Mouse (Mus musculus) frontal cortex, adult 2 months (tissue): ENCODE measurements around the gene Fxyd4. TPM values are rescaled to one million over a fixed set of nuclear protein-coding genes. Genes with fewer than 3 reads are reported as not detected.

ENCODE experiments used
- DNase-seq, 2 experiments: peaks; one replicate each; pipeline ENCODE4 v3.0.0; 2022; ENCODE audit warnings: low spot score in 1 of 2; ENCODE audit errors: extremely low spot score in 1 of 2
- polyA plus RNA-seq: library from polyadenylated mRNA; depleted of rRNA; stranded (reverse); fragments of >200 nt; gene quantifications from 2 replicates; pipeline ENCODE4 v1.2.3, GENCODE M21; 2012; rRNA removed

Fxyd4 gene
- polyA plus RNA-seq = 0.08 TPM in 1 of 2 replicates, not detected in the other

DNA sequence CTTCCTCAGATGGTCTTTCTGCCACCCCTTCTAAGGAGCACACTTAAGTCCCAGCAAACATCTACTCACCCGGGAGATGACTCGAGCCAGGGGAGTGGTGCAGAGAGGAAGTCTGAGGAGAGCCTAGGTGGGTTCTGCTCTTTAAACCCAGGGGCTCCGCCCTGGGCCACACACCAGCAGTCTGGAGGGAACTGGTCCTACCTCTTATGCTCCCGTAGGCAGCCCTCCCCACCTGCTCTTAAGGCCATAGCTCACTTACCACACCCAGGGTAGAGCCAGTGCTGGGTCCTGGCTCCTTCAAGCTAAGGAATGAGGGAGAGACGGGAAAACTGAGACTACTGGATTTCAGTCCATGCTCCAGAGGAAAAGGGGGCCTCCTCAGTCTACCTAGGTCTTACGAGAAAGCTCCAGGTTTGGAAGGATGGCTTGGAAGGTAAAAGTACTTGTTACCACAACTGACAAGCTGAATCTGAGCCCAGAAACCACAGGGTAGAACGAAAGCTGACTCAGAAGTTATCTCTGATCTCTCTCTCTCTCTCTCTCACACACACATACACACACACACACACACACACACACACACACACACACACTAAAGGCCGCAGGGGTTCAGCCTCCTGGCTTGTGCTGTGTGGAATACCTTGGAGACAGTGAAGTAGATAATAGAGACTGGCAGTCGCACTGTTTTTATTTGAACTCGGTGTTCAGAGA lies at the start of gene Fxyd4:
Fxyd4 (minus strand) TSS at position 471 of the 711 bp plus-strand sequence.
- no peak for DNase-seq

DNA sequence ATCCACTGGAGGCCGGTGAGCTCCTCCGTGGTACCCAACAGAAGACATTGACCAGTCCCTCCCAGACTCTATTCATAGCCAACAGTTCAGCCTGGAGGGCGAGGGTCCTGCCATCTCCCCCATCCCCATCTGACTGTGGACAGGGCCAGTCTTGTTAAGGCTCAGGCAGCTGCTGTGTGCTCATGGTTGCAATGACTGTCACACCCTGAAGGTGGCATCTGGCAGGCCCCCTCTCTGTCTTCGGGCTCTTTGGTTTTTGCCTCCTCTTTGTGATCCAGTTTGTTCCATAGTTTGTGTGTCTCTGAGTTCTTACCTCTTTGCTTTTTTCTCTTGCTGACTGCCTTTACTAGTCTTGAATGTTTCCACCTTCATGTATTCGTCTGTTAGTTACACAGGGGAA lies 49.7 kb upstream of the Fxyd4 start:
- no peak for DNase-seq

- no peak for DNase-seq
Measured at GRCm38 (mm10) chr6:117966729-117967128, 29.2 kb upstream of the Fxyd4 start.

DNA sequence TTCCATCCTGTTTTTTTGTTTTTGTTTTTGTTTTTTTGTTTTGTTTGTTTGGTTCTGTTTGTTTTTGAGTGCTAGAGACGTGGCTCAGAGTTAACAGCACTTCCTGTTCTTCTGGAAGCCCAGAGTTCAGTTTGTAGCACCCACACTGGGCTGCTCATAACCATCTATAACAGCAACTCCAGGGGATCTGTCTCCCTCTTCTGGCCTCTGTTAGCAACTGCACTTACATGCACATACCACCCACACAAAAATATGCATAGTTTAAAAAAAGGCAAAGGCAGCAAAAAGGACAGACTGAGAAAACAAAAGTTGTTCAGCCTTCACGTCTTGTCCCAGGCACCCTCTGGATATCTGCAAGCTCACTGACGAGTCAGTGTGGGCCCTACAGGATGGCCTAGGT lies 25.7 kb upstream of the Fxyd4 start:
- DNase-seq = no peak

DNA sequence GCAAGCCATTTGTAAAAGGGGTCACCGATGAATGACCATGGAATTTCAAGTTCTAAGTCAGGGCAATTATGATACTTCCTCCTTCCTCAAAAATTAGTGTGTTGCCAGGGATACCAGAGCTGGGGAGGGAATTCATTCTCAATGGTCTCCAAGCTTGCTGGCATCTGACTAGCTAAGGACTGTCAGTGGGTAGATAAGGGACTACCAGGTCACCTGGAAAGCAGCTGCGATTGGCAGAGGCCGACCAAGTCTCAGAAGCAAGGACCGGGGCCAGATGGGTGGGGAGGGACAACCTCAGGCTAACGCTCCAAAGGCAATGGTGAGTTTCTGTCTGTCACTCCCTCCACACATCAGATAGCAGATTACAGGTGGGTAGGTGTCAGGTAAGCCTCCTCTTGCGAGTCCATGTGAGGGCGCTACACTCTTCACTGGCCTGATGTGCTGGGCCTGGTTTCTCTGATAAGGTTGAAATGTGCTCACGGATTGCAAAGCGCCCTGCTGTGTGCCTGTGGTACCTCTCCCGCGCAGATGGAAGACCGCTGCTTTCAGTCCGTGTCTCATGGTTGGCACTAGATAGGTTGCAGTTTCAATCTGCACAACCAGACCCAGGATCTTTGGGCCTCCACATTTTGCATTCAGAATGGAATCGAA lies 19.5 kb upstream of the Fxyd4 start:
- DNase-seq = peak in 1 of 2 experiments; percentile 17

DNA sequence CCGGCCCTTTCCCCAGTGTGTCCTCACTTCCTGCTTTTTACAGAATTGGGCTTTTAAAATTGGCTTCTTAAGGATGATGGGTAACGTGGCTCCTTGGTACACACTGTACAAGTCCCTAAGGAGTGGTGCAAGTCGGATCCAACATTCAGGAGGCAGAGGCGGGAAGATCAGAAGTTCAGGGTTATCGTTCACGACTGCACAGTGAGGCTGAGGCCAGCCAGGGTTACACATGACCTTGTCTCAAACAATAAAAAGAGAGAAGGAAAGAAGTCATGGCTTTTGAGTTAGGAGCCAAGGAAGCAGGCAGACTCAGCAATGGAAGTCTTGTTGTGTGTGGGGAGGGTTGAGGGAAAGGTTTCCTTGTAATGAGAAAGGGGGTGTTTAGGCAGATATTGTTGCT lies 18.7 kb upstream of the Fxyd4 start:
- DNase-seq = no peak

- no peak for DNase-seq
Measured at GRCm38 (mm10) chr6:117952330-117952729, 14.8 kb upstream of the Fxyd4 start.

- DNase-seq = no peak
Measured at GRCm38 (mm10) chr6:117943899-117944298, 6.4 kb upstream of the Fxyd4 start.

DNA sequence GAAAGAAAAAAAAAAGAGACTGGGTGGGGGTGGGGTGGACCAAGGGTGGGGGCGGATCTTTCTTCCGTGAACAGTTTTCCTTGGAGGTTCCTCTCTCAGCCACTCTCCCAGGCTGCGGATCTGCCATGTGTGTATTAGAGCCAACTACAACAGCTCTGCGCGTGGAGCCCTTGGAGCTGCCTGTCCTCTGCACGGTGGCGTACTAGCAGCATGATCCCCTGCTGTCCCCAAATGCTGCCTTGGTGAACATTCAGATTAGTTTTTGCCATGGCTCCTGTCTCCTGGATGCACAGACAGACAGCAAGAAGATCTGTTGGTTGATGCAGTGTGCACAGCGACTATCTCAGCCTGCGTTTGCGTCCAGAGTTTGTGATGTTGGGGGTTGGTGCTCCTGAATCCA lies 5.3 kb upstream of the Fxyd4 start:
- peak in 1 of 2 experiments; percentile 23 for DNase-seq

- peak in 1 of 2 experiments; percentile 59 for DNase-seq
Measured at GRCm38 (mm10) chr6:117938951-117939350, 1.5 kb upstream of the Fxyd4 start.

GRCm38 (mm10) chr6:117935681-117936612 lies 1.5 kb downstream of the Fxyd4 start:
- DNase-seq = no peak

DNA sequence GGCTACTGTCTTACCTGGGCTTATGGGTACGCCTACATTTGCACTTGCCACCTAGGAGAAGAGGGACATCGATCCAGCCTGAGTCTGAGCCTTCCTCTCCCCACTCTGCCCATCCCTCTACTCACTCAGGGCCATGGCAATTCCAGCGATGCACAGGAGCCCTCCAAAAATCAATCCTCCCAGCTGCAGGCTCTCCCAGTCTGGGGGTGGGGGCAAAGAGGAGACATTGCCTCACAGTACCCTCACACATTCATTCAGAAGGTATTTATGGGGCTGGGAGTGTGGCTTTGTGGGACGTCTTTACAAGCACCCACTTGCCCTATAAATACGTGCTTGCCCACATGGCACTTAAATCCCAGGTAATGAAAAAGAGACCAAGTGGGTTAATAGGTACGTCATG lies 3.2 kb downstream of the Fxyd4 start:
- DNase-seq = no peak

DNA sequence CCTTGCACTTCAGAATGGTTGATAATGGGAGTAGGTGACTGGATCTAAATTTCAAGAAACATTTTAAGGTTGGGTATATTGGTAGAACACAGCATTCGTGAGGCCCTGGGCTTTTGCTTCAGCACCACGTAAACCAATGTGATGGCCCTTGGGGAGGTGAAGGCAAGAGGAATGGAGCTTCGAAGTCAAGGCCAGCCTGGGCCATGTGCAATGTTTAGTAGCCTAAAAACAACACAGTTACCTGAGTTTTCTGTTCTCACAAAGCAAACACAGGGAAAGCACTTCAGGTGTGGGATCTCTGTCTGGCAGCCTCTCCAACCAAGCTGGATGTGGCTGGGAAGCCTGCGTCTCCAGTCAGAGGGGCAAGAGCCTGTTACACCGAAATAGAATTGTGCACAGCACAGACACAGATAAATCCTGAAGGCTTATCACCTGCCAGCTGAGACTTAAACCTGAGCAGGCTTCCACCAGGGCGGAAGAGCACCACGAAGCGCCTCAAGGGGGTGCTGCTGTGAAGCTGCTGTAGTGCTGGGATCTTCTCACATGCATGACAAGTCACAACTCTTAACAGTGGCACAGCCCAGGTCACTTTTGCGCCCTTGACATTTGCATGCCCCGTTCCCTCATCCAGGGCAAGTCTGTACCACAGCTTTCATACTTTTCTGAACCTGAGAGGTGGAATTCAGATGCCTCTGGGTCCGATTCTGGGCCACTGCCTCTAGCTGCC lies 5.0 kb downstream of the Fxyd4 start:
- peak in 1 of 2 experiments; percentile 47 for DNase-seq

GRCm38 (mm10) chr6:117929945-117930655 lies 7.4 kb downstream of the Fxyd4 start:
- no peak for DNase-seq

DNA sequence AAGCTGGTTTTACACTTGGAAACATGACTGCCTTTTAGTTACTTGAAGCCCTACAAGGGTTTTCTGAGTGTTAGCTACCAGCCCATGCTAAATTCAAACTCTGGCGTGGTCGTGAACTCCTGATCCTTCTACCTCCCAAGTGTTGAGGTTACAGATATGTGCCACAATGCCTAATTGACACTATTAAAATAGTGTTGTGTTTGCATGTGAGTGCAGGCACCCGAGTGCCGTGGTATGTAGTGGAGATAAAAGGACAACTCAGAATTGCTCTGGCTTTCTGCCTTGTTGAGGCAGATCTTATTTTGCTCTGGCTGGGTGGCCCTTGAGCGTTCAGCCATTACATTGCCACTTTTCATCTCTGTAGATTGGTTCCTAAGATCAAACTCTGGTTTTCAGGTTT lies 8.7 kb downstream of the Fxyd4 start:
- no peak for DNase-seq

GRCm38 (mm10) chr6:117927955-117928354 lies 9.5 kb downstream of the Fxyd4 start:
- no peak for DNase-seq

GRCm38 (mm10) chr6:117926871-117927491 lies 10.5 kb downstream of the Fxyd4 start:
- no peak for DNase-seq

DNA sequence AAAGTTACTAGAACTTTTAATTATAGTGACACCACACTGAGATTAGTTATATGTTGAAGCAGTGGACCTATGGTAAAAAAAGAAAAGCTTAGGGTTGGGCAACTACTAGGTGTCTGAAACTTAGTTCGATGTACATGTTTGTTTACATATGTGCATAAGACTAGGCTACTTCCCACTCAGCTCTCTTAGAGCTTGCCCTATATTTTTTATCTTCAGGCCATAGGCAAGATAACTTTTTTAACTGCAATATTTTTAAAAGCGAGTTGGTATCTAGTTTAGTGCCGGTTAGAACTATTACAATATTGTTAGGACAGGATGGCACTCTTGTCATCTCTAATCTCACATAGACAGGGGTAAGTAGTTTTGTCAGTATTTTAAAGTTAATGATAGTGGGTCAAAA lies 15.5 kb downstream of the Fxyd4 start:
- no peak for DNase-seq
